Comparison of ENCODE assay signal across 13 mouse cellular contexts in the genomic region with DNA sequence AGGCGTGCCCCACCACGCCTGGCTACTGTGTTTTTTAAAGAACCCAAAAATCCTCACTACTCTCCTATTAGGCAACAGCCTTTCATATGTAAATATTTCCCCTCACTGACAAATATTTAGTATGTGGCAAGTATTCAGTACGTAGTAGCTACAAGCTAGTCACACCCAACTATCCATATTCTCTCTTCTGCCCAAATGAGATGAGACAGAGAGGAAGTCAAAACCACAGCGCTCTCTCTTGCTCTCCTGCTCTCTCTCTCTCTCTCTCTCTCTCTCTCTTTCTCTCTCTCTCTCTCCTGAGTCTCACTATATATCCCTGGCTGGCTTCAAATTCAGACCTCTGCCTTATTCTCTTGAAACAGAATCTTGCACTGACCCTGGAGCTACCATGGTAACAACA. TPM values are rescaled to one million over a fixed set of nuclear protein-coding genes. Genes with fewer than 3 reads are reported as not detected.
A peak's percentile ranks its signal among the peaks of the same experiment; 100 is the strongest.
DNase-seq lines count a peak whose midpoint lies in the region; ATAC-seq lines count a peak whose summit lies in the region.
"Had no signal": no experiment of that assay in that cellular context is flagged by ENCODE, and none has a peak within 500 bp of the region (broad histone marks: within the 10 kb centered on the region; RNA-seq: fewer than 3 reads in every experiment).

No protein-coding gene starts in this region.

- peak; percentile 71 for ATAC-seq in inflammation-experienced regulatory T-cells, adult 6 months
- ATAC-seq: forebrain, embryonic 14.5 days; Patski had no signal

- DNase-seq in thymus, postnatal 14 days: peak; percentile 22
- no peak for DNase-seq in thymus, postnatal 36 days
- DNase-seq in R1 (ENCODE audit: low read depth, low spot score): peak; percentile 49
- DNase-seq in yolk sac, embryonic 10.5 days (ENCODE audit: low spot score): no peak
- DNase-seq in heart, postnatal 25 days (ENCODE audit: low spot score): no peak
- DNase-seq in cerebellum, postnatal 10 days: no peak
- DNase-seq: cerebellum, adult 11 months; cerebellum, postnatal 25 days; kidney, adult 8-10 months; kidney, postnatal 4 days had no signal

- intact Hi-C loops in heart, postnatal 25 days (cut with DNase I): no loop called here

RNA-seq across cellular contexts. Expression of gene Bri3bp, which starts 3.2 kb away (rescaled TPM):
- polyA plus RNA-seq in inflammation-experienced regulatory T-cells, adult 6 months (2017; shearing (Covaris generic)): 10 to 100 TPM in 1 of 3 experiments, 1 to 10 TPM in 2; 5.6 to 12.9 (median 8.3) TPM
- total RNA-seq in heart, postnatal 25 days (2021): 10 to 100 TPM; 49.0 to 57.6 TPM

RNA-seq across cellular contexts. Expression of gene Dhx37, which starts 10.6 kb away (rescaled TPM):
- 10 to 100 TPM in 1 of 3 experiments, 1 to 10 TPM in 2; 6.9 to 10.2 (median 9.2) TPM for polyA plus RNA-seq in inflammation-experienced regulatory T-cells, adult 6 months (2017; shearing (Covaris generic))
- 10 to 100 TPM; 10.2 to 10.6 TPM for total RNA-seq in heart, postnatal 25 days (2021)

RNA-seq across cellular contexts. Expression of gene Aacs, which starts 31.1 kb away (rescaled TPM):
- polyA plus RNA-seq in inflammation-experienced regulatory T-cells, adult 6 months (2017; shearing (Covaris generic)): 10 to 100 TPM; 22.5 to 25.4 (median 24.7) TPM
- 1 to 10 TPM; 3.0 to 4.1 TPM for total RNA-seq in heart, postnatal 25 days (2021)

RNA-seq across cellular contexts. Expression of gene Ubc, which starts 54.6 kb away (rescaled TPM):
- 1,000 to 10,000 TPM in 2 of 3 experiments, 100 to 1,000 TPM in 1; 741 to 1,375 (median 1,290) TPM for polyA plus RNA-seq in inflammation-experienced regulatory T-cells, adult 6 months (2017; shearing (Covaris generic))
- total RNA-seq in heart, postnatal 25 days (2021): 1,000 to 10,000 TPM in 1 of 2 experiments, 100 to 1,000 TPM in 1; 907 to 1,197 TPM

RNA-seq across cellular contexts. Expression of gene Gm10382, which starts 55.4 kb away (rescaled TPM):
- 1 to 10 TPM in 2 of 3 experiments, under 1 TPM in 1; 0.65 to 1.1 (median 1.0) TPM for polyA plus RNA-seq in inflammation-experienced regulatory T-cells, adult 6 months (2017; shearing (Covaris generic))
- under 1 TPM in 1 of 2 experiments, not detected in 1; 0.22 TPM for total RNA-seq in heart, postnatal 25 days (2021)

Comparison
In these comparisons a context has a peak if more than half of its experiments do, and no peak if none do; other contexts are left out.
1. DNase-seq: peak in thymus, postnatal 14 days (single experiment) and R1 (single experiment); none in thymus, postnatal 36 days (0 of 2), yolk sac, embryonic 10.5 days (single experiment), heart, postnatal 25 days (single experiment) and cerebellum, postnatal 10 days (0 of 2).